Mouse (Mus musculus) midbrain, embryonic 13.5 days (tissue): ENCODE measurements at regions not wholly inside any gene's neighbourhood (a gene's known extent, or its start where the extent isn't known, plus 50 kb on each side); places are given as distances from the start of the nearest gene placed in this dataset.

Experiments
- ATAC-seq: fragments of 200-750 bp; cut with Nextera tagmentation; 2 replicates; pipeline ENCODE4 v1.8.0; 2017; ENCODE audit warnings: mild to moderate bottlenecking, moderate TSS enrichment, moderate library complexity
- H3K27ac ChIP-seq: fragments of 300-500 bp; sonication (generic); 2 replicates; pipeline ENCODE4 v1.5.1; 2015; ENCODE audit warnings: inconsistent platforms, mild to moderate bottlenecking, moderate library complexity
- H3K27me3 ChIP-seq: fragments of 300-500 bp; sonication (generic); 2 replicates; pipeline ENCODE4 v1.6.1; 2015; ENCODE audit warnings: mild to moderate bottlenecking, inconsistent platforms
- H3K36me3 ChIP-seq: fragments of 300-500 bp; sonication (generic); 2 replicates; pipeline ENCODE4 v1.6.1; 2015; ENCODE audit warnings: mild to moderate bottlenecking, inconsistent platforms
- H3K4me1 ChIP-seq: fragments of 300-500 bp; sonication (generic); replicated peaks from 2 replicates; pipeline ENCODE4 v1.6.1; 2015; ENCODE audit warnings: inconsistent platforms
- H3K4me2 ChIP-seq: fragments of 300-500 bp; sonication (generic); replicated peaks from 2 replicates; pipeline ENCODE4 v1.6.1; 2015; ENCODE audit warnings: moderate library complexity, mild to moderate bottlenecking, inconsistent platforms
- H3K4me3 ChIP-seq: fragments of 300-500 bp; sonication (generic); replicated peaks from 2 replicates; pipeline ENCODE4 v1.5.1; 2015; ENCODE audit warnings: mild to moderate bottlenecking, inconsistent platforms
- H3K9ac ChIP-seq: fragments of 300-500 bp; sonication (generic); replicated peaks from 2 replicates; pipeline ENCODE4 v1.6.1; 2015; ENCODE audit warnings: mild to moderate bottlenecking, inconsistent platforms
- H3K9me3 ChIP-seq: fragments of 300-500 bp; sonication (generic); 2 replicates; pipeline ENCODE4 v1.6.1; 2016; ENCODE audit warnings: mild to moderate bottlenecking, inconsistent platforms
- WGBS: fragments of 180-500 bp; shearing (Covaris S2); methylation state at CpG from one replicate; pipeline ENCODE4 v1.1.7; 2015; 5-methylcytosine and 5-hydroxymethylcytosine counted together

DNA sequence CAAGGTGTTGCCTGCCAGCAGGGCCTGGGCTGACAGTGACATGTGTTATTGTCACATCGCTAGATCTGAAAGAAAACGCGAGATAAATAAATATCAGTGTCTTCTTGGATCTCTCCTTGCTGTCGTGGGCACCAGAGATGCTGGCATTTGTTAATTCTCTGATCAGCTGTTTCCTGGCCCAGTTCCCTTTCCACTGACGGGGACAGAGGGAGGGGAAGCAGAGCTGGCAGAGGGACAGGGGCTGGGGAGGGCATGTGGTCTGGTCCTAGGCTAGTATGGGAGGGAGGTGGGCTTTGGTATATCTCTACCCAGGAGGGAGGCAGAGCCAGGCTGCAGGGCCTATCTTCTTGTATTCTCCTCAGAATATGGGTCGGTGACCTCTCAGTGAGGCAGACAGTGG is 111.3 kb upstream of the Irx3 start:
- Histone ChIP-seq H3K4me1 (peaks cover 6% of the 10 kb centered on the region; the same call in 1 of the 2 replicates), H3K9me3 (no peaks in the 10 kb centered on the region), H3K27ac (no peak overlapping the region), H3K36me3 (no peaks in the 10 kb centered on the region), H3K9ac (no peak overlapping the region), H3K27me3 (peaks cover 13% of the 10 kb centered on the region; the same call in 1 of the 2 replicates), H3K4me3 (no peak overlapping the region), H3K4me2 (no peak overlapping the region)
- 80% methylated on average over 6 of the region's 6 CpGs for WGBS
- no peak for ATAC-seq

- H3K9me3 ChIP-seq: no peaks in the 10 kb centered on the region
- peaks cover 6% of the 10 kb centered on the region; the same call in 1 of the 2 replicates for H3K4me1 ChIP-seq
- no peak for ATAC-seq
- no peak overlapping the region for H3K27ac ChIP-seq
- WGBS: 78% methylated on average over 14 of the region's 14 CpGs
- H3K4me2 ChIP-seq: no peak overlapping the region
- peaks cover 10% of the 10 kb centered on the region; the same call in 1 of the 2 replicates for H3K27me3 ChIP-seq
- no peaks in the 10 kb centered on the region for H3K36me3 ChIP-seq
- H3K4me3 ChIP-seq: no peak overlapping the region
- H3K9ac ChIP-seq: no peak overlapping the region
Measured at GRCm38 (mm10) chr8:91909637-91910383, 107.9 kb upstream of the Irx3 start.

DNA sequence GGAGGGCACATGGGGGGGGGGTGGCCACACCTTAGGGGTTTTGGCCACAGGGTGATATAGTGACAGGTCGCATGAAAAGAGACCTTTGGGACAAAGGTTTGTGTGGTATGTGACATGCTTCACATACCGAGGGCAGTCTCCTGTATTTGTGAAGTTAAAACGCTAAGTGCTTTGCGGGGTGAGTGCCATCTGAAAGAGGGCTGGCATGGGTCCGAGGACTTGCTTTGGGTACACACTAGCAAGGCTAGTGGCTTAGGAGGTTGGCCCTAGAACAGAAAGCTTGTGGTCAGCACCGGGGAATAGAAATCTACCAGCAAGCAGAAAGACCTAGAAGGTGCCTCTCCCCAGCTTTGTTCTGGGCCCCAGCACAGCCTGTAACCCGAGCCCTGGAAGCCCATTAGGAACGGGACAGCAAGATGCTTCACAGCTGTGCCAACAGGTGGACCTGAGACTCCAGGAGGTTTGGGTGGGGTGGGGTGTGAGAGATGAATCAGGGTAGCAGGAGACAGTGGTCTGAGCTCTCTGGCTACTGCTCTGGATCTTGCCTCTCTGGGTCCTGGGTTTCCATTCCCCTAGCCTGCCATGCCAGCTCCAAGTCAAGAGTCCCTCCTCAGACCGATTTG is 107.0 kb upstream of the Irx3 start:
- H3K4me2 ChIP-seq: no peak overlapping the region
- no peak overlapping the region for H3K9ac ChIP-seq
- no peak overlapping the region for H3K27ac ChIP-seq
- no peak for ATAC-seq
- H3K9me3 ChIP-seq: no peaks in the 10 kb centered on the region
- H3K36me3 ChIP-seq: no peaks in the 10 kb centered on the region
- H3K4me1 ChIP-seq: peaks cover 6% of the 10 kb centered on the region; the same call in 1 of the 2 replicates
- no peak overlapping the region for H3K4me3 ChIP-seq
- 78% methylated on average over 9 of the region's 9 CpGs for WGBS
- H3K27me3 ChIP-seq: peaks cover 10% of the 10 kb centered on the region; the same call in 1 of the 2 replicates

- H3K9me3 ChIP-seq: no peaks in the 10 kb centered on the region
Measured at GRCm38 (mm10) chr8:91907178-91907577, 105.3 kb upstream of the Irx3 start.

GRCm38 (mm10) chr8:91901525-91902281 is 99.8 kb upstream of the Irx3 start:
- Histone ChIP-seq H3K4me1 (no peaks in the 10 kb centered on the region), H3K4me2 (no peak overlapping the region), H3K27ac (no peak overlapping the region), H3K36me3 (no peaks in the 10 kb centered on the region), H3K9me3 (no peaks in the 10 kb centered on the region), H3K4me3 (no peak overlapping the region), H3K27me3 (peaks cover 5% of the 10 kb centered on the region), H3K9ac (no peak overlapping the region)
- 90% methylated on average over 10 of the region's 10 CpGs for WGBS
- ATAC-seq: no peak

More at GRCm38 (mm10) chr8:91907178-91907577, 105.3 kb upstream of the Irx3 start:
- Histone ChIP-seq H3K4me3 (no peak overlapping the region), H3K4me2 (no peak overlapping the region), H3K4me1 (peaks cover 6% of the 10 kb centered on the region; the same call in 1 of the 2 replicates), H3K9ac (no peak overlapping the region), H3K36me3 (no peaks in the 10 kb centered on the region), H3K27ac (no peak overlapping the region), H3K27me3 (peaks cover 10% of the 10 kb centered on the region; the same call in 1 of the 2 replicates)
- ATAC-seq: no peak
- 85% methylated on average over 8 of the region's 8 CpGs for WGBS

DNA sequence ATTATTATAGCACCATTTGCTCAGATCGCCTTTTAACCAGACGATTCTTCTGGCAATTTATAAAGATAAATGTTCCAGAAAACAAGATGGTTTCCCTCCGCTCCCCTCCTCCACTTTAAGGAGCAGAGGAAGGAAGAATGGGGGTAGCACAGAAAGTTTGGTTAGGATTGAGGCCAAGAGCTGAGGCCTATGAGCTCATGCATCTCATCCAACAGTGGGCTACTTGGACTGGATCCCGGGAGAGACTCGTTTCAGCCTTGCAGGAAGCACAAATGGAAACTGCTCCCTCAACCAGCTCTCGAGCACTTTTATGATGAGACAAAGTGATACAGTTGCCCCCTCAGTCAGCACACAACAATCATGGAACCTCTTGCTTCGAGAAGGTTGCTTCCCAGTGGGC is 97.9 kb upstream of the Irx3 start:
- Histone ChIP-seq H3K9me3 (no peaks in the 10 kb centered on the region), H3K9ac (no peak overlapping the region), H3K4me2 (no peak overlapping the region), H3K27me3 (peaks cover 5% of the 10 kb centered on the region), H3K4me3 (no peak overlapping the region), H3K4me1 (no peaks in the 10 kb centered on the region), H3K27ac (no peak overlapping the region), H3K36me3 (no peaks in the 10 kb centered on the region)
- no peak for ATAC-seq
- 83% methylated on average over 7 of the region's 7 CpGs for WGBS

DNA sequence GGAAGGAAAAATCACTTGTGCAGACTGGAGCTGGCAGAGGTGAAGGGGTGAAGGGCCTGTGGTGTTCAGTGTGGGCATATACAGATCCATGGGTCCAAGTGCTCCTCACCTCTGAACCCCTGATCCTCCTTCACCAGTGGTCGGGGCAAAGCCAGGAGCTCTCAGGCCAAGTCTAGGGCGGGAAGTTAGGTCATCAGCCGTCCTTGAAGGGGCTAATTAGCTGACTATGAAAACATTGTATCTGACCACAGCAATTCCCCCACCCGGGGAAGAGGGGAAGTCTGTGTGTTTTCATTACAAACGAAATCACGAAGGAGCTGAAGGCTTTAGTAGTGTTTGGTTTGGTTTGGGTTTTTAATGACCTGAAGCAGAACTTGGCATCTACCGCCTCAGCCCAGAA is 95.5 kb upstream of the Irx3 start:
- 82% methylated on average over 7 of the region's 7 CpGs for WGBS
- no peaks in the 10 kb centered on the region for H3K36me3 ChIP-seq
- ATAC-seq: no peak
- H3K4me3 ChIP-seq: no peak overlapping the region
- H3K27ac ChIP-seq: no peak overlapping the region
- no peak overlapping the region for H3K9ac ChIP-seq
- H3K27me3 ChIP-seq: peaks cover 5% of the 10 kb centered on the region
- no peaks in the 10 kb centered on the region for H3K4me1 ChIP-seq
- no peak overlapping the region for H3K4me2 ChIP-seq
- H3K9me3 ChIP-seq: no peaks in the 10 kb centered on the region

DNA sequence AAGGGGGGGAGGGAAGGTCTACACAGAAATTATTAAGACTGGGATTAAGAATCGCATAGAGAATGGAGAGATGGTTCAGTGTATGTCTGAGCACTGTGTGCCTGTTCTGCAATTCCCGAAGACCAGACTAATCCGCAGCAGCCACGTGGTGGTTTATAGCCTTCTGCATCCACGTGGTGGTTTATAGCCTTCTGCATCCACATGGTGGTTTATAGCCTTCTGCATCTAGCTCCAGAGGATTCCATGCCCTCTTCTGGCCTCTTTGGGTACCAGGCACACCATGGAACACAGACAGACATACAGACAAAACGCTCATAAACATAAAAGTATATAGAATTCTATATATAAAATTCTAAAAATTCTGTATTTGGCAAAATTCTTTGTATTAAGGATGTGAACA is 94.1 kb upstream of the Irx3 start:
- H3K4me1 ChIP-seq: 0 out of 2 replicates have a peak, but pooled peaks cover 3% of the 10 kb centered on the region
- no peaks in the 10 kb centered on the region for H3K36me3 ChIP-seq
- no peak overlapping the region for H3K27ac ChIP-seq
- no peak for ATAC-seq
- 64% methylated on average over 6 of the region's 6 CpGs for WGBS
- no peaks in the 10 kb centered on the region for H3K9me3 ChIP-seq
- H3K4me3 ChIP-seq: no peak overlapping the region
- no peak overlapping the region for H3K9ac ChIP-seq
- H3K4me2 ChIP-seq: no peak overlapping the region
- H3K27me3 ChIP-seq: peaks cover 5% of the 10 kb centered on the region; the same call in 1 of the 2 replicates

DNA sequence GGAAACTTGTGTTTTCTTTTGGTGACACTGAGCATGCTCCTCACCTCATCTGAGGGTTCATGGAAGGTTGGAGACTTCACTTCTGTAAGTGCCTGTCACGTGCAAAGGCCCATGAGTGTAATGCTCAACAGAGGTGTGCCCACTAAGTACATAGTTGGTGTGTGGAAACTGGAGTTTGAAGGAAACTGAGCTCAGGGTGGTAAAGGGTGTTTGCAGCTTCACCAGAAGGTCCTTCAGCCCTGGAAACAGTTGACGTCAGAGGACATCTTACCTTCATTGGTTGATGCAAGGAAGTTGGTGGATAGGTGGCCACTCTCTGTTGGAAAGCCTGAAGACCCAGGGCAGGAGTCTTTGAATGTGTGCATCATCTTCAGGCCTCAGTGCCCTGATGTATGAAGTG is 83.0 kb upstream of the Irx3 start:
- 93% methylated on average over 2 of the region's 2 CpGs for WGBS
- Histone ChIP-seq H3K9ac (no peak overlapping the region), H3K4me3 (no peak overlapping the region), H3K27ac (no peak overlapping the region), H3K27me3 (peaks cover 10% of the 10 kb centered on the region), H3K9me3 (no peaks in the 10 kb centered on the region; the same call in 1 of the 2 replicates), H3K4me2 (no peak overlapping the region), H3K4me1 (peaks cover 14% of the 10 kb centered on the region), H3K36me3 (no peaks in the 10 kb centered on the region)
- no peak for ATAC-seq

DNA sequence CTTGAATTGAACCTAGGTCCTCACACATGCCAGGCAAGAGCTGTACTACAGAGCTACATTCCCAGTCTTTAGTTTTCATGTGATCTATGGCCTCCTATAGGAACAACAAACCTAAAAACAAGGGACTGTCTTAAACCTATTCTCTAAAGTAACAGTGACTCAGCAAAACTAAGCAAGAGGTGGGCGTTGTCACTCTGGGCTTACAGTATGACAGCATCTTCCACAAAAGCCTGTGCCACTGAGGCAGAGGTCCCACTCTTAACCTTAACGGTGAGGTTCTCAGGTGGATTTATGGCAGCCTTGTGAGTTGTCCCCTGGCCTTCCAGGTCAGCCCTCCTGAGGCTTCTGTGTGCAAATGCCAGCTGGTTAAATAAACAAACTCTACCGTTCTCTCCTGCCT is 82.5 kb upstream of the Irx3 start:
- WGBS: 79% methylated on average over 3 of the region's 3 CpGs
- ATAC-seq: no peak

GRCm38 (mm10) chr8:91883012-91883411 is 81.1 kb upstream of the Irx3 start:
- Histone ChIP-seq H3K4me2 (no peak overlapping the region), H3K4me3 (no peak overlapping the region), H3K27me3 (peaks cover 10% of the 10 kb centered on the region), H3K4me1 (peaks cover 14% of the 10 kb centered on the region), H3K27ac (no peak overlapping the region), H3K9ac (no peak overlapping the region), H3K9me3 (no peaks in the 10 kb centered on the region), H3K36me3 (no peaks in the 10 kb centered on the region)
- ATAC-seq: no peak
- WGBS: 68% methylated on average over 4 of the region's 4 CpGs

More for the DNA sequence above, 82.5 kb upstream of the Irx3 start:
- H3K9ac ChIP-seq: no peak overlapping the region
- H3K4me3 ChIP-seq: no peak overlapping the region
- H3K27ac ChIP-seq: no peak overlapping the region
- H3K36me3 ChIP-seq: no peaks in the 10 kb centered on the region
- peaks cover 11% of the 10 kb centered on the region for H3K27me3 ChIP-seq
- no peaks in the 10 kb centered on the region; the same call in 1 of the 2 replicates for H3K9me3 ChIP-seq
- no peak overlapping the region for H3K4me2 ChIP-seq
- H3K4me1 ChIP-seq: peaks cover 14% of the 10 kb centered on the region

DNA sequence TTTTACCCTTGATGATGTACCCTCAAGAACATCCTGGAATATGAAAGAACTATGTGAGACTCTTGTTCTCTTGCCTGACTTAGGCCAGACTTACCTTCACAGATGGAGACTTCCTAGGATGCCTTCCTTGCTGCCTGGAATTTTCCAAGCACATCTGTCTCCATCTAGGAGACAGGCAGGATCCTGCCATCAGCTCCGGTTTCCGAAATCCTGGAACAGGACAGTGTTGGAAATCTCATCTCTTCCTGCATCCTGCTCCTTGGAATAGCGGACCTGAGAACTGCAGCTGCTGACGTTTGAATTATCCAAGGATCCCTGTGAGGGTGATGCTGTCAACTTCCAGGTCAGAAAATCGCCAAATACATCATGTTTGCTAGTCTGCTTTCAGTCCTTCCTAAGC is 77.0 kb upstream of the Irx3 start:
- 93% methylated on average over 5 of the region's 5 CpGs for WGBS
- Histone ChIP-seq H3K4me3 (no peak overlapping the region), H3K27ac (no peak overlapping the region), H3K36me3 (no peaks in the 10 kb centered on the region), H3K27me3 (peaks cover 41% of the 10 kb centered on the region), H3K4me2 (no peak overlapping the region), H3K9me3 (no peaks in the 10 kb centered on the region), H3K4me1 (peaks cover 26% of the 10 kb centered on the region), H3K9ac (no peak overlapping the region)
- ATAC-seq: no peak
